Mouse (Mus musculus): ENCODE results near the gene Ankrd13a.

Gene Ankrd13a

GRCm38 (mm10) chr5:114774403-114775051, at the start of gene Ankrd13a:
Gene Ankrd13a (plus strand): TSS chr5:114774677.
- peak; percentile 93 to 98 for DNase-seq (ENCODE audit: inconsistent age in 2 of 2, low spot score in 1 of 2)

GRCm38 (mm10) chr5:114728160-114728559, 46.3 kb upstream of the Ankrd13a start:
- peak; percentile 40 to 54 for DNase-seq (ENCODE audit: inconsistent age in 2 of 2, low spot score in 1 of 2)

- DNase-seq (ENCODE audit: inconsistent age in 2 of 2, low spot score in 1 of 2), result no peak
These were observed 44.3 kb upstream of the Ankrd13a start for GRCm38 (mm10) chr5:114730129-114730528.

- no peak for DNase-seq (ENCODE audit: inconsistent age in 2 of 2, low spot score in 1 of 2)
These were observed 43.0 kb upstream of the Ankrd13a start for GRCm38 (mm10) chr5:114731498-114731897.

GRCm38 (mm10) chr5:114731969-114732368, 42.5 kb upstream of the Ankrd13a start:
- DNase-seq (ENCODE audit: inconsistent age in 2 of 2, low spot score in 1 of 2), result no peak

- DNase-seq (ENCODE audit: inconsistent age in 2 of 2, low spot score in 1 of 2), result peak; percentile 75 to 78
These were observed 40.9 kb upstream of the Ankrd13a start for GRCm38 (mm10) chr5:114733606-114734005.

GRCm38 (mm10) chr5:114737090-114737887, 37.2 kb upstream of the Ankrd13a start:
- peak in 1 of 2 experiments; percentile 52 for DNase-seq (ENCODE audit: inconsistent age in 2 of 2, low spot score in 1 of 2)

- peak; percentile 54 to 72 for DNase-seq (ENCODE audit: inconsistent age in 2 of 2, low spot score in 1 of 2)
These were observed 35.7 kb upstream of the Ankrd13a start for GRCm38 (mm10) chr5:114738707-114739241.

- no peak for DNase-seq (ENCODE audit: inconsistent age in 2 of 2, low spot score in 1 of 2)
These were observed 33.9 kb upstream of the Ankrd13a start for GRCm38 (mm10) chr5:114740595-114740994.

- no peak for DNase-seq (ENCODE audit: inconsistent age in 2 of 2, low spot score in 1 of 2)
These were observed 31.9 kb upstream of the Ankrd13a start for GRCm38 (mm10) chr5:114742572-114742971.

GRCm38 (mm10) chr5:114742998-114743696, 31.3 kb upstream of the Ankrd13a start:
- DNase-seq (ENCODE audit: inconsistent age in 2 of 2, low spot score in 1 of 2), result no peak

GRCm38 (mm10) chr5:114743697-114744090, 30.8 kb upstream of the Ankrd13a start:
- no peak for DNase-seq (ENCODE audit: inconsistent age in 2 of 2, low spot score in 1 of 2)

- no peak for DNase-seq (ENCODE audit: inconsistent age in 2 of 2, low spot score in 1 of 2)
These were observed 28.9 kb upstream of the Ankrd13a start for GRCm38 (mm10) chr5:114745581-114745980.

- no peak for DNase-seq (ENCODE audit: inconsistent age in 2 of 2, low spot score in 1 of 2)
These were observed 27.6 kb upstream of the Ankrd13a start for GRCm38 (mm10) chr5:114746886-114747285.

- no peak for DNase-seq (ENCODE audit: inconsistent age in 2 of 2, low spot score in 1 of 2)
These were observed 27.0 kb upstream of the Ankrd13a start for GRCm38 (mm10) chr5:114747521-114747920.

GRCm38 (mm10) chr5:114750325-114750724, 24.2 kb upstream of the Ankrd13a start:
- no peak for DNase-seq (ENCODE audit: inconsistent age in 2 of 2, low spot score in 1 of 2)

- DNase-seq (ENCODE audit: inconsistent age in 2 of 2, low spot score in 1 of 2), result no peak
These were observed 22.1 kb upstream of the Ankrd13a start for GRCm38 (mm10) chr5:114752397-114752796.

GRCm38 (mm10) chr5:114753384-114753783, 21.1 kb upstream of the Ankrd13a start:
- no peak for DNase-seq (ENCODE audit: inconsistent age in 2 of 2, low spot score in 1 of 2)

GRCm38 (mm10) chr5:114759536-114760090, 14.9 kb upstream of the Ankrd13a start:
- DNase-seq (ENCODE audit: inconsistent age in 2 of 2, low spot score in 1 of 2), result no peak

- no peak for DNase-seq (ENCODE audit: inconsistent age in 2 of 2, low spot score in 1 of 2)
These were observed 12.5 kb upstream of the Ankrd13a start for GRCm38 (mm10) chr5:114761980-114762379.
